ENCODE assay signal across 12 mouse cellular contexts in genomic region chr13:93936455-93936854, GRCm38 (mm10).
DNase-seq lines count a peak whose midpoint lies in the region; ATAC-seq and TF ChIP-seq lines count a peak whose summit lies in the region.
"Had no signal": no experiment of that assay in that cellular context is flagged by ENCODE, and none has a peak within 500 bp of the region (broad histone marks: within the 10 kb centered on the region; RNA-seq: fewer than 3 reads in every experiment).

No protein-coding gene starts in this region.

- H3K4me3 ChIP-seq in hindbrain, postnatal 0 days (ENCODE audit: low read length), result no peak overlapping the region
- no peak overlapping the region for H3K4me3 ChIP-seq in hindbrain, embryonic 10.5 days
- H3K4me3 ChIP-seq in intestine, postnatal 0 days (ENCODE audit: low read depth, low read length), result no peak overlapping the region
- H3K4me3 ChIP-seq: midbrain, embryonic 12.5 days; neural tube, embryonic 15.5 days had no signal

- no peaks in the 10 kb centered on the region for H3K36me3 ChIP-seq in hindbrain, postnatal 0 days (ENCODE audit: insufficient read depth, low read length)
- H3K36me3 ChIP-seq in hindbrain, embryonic 10.5 days, result no peaks in the 10 kb centered on the region
- no peaks in the 10 kb centered on the region for H3K36me3 ChIP-seq in intestine, postnatal 0 days (ENCODE audit: control insufficient read depth, insufficient read depth)
- H3K36me3 ChIP-seq: midbrain, embryonic 12.5 days; neural tube, embryonic 15.5 days had no signal

- 45% methylated on average over 6 of the region's 6 CpGs for WGBS in hindbrain, postnatal 0 days
- WGBS in hindbrain, embryonic 10.5 days, result 92% methylated on average over 6 of the region's 6 CpGs
- 68% methylated on average over 6 of the region's 6 CpGs for WGBS in intestine, postnatal 0 days

- H3K4me1 ChIP-seq in hindbrain, postnatal 0 days (ENCODE audit: insufficient read depth, low read length), result no peaks in the 10 kb centered on the region
- peaks cover 10% of the 10 kb centered on the region for H3K4me1 ChIP-seq in hindbrain, embryonic 10.5 days (replicated peaks)
- no peaks in the 10 kb centered on the region for H3K4me1 ChIP-seq in intestine, postnatal 0 days (replicated peaks; ENCODE audit: control insufficient read depth, insufficient read depth, low read length)
- H3K4me1 ChIP-seq: midbrain, embryonic 12.5 days had no signal

- peak; percentile 58 for ATAC-seq in hindbrain, postnatal 0 days
- no peak for ATAC-seq in intestine, postnatal 0 days
- no peak for ATAC-seq in erythroblast, adult 5-6 weeks (replicated peaks; ENCODE audit: low FRiP score, poor library complexity, severe bottlenecking)

- no peak overlapping the region for H3K4me2 ChIP-seq in hindbrain, postnatal 0 days (ENCODE audit: low read depth, low read length)
- no peak overlapping the region for H3K4me2 ChIP-seq in intestine, postnatal 0 days (replicated peaks; ENCODE audit: low read depth)
- H3K4me2 ChIP-seq: midbrain, embryonic 12.5 days; neural tube, embryonic 15.5 days had no signal

- no peaks in the 10 kb centered on the region for H3K9me3 ChIP-seq in hindbrain, postnatal 0 days (ENCODE audit: low read length)
- H3K9me3 ChIP-seq in hindbrain, embryonic 10.5 days, result no peaks in the 10 kb centered on the region
- H3K9me3 ChIP-seq in intestine, postnatal 0 days (ENCODE audit: control insufficient read depth), result no peaks in the 10 kb centered on the region
- H3K9me3 ChIP-seq: midbrain, embryonic 12.5 days; neural tube, embryonic 15.5 days had no signal

- peak; percentile 79 for DNase-seq in hindbrain, postnatal 0 days (ENCODE audit: low spot score)
- no peak for DNase-seq in hindbrain, embryonic 10.5 days (ENCODE audit: low spot score)
- DNase-seq in 3T3-L1 (ENCODE audit: low read depth, low spot score), result peak; percentile 33
- peak; percentile 67 for DNase-seq in adrenal gland, postnatal 14 days
- DNase-seq in cerebellum, postnatal 10 days, result peak; percentile 93 to 94
- no peak for DNase-seq in frontal cortex, postnatal 36 days (ENCODE audit: low spot score in 2 of 2)
- DNase-seq: embryo, embryonic 11 days; thymus, adult 2 months had no signal

- TF ChIP-seq CTCF in hindbrain, postnatal 0 days (IDR thresholded peaks at IDR 0.05; ENCODE audit: low read depth), result no peak
- no peak for TF ChIP-seq CTCF in intestine, postnatal 0 days (IDR thresholded peaks at IDR 0.05; ENCODE audit: low read depth)

- H3K27ac ChIP-seq in hindbrain, postnatal 0 days, result no peak overlapping the region
- H3K27ac ChIP-seq in hindbrain, embryonic 10.5 days, result no peak overlapping the region
- H3K27ac ChIP-seq in intestine, postnatal 0 days (ENCODE audit: low read depth, low read length), result no peak overlapping the region
- H3K27ac ChIP-seq: midbrain, embryonic 12.5 days; neural tube, embryonic 15.5 days had no signal

- no peaks in the 10 kb centered on the region for H3K27me3 ChIP-seq in hindbrain, postnatal 0 days (ENCODE audit: insufficient read depth, low read length)
- H3K27me3 ChIP-seq in hindbrain, embryonic 10.5 days (ENCODE audit: insufficient read depth, poor library complexity, severe bottlenecking), result no peaks in the 10 kb centered on the region
- H3K27me3 ChIP-seq in intestine, postnatal 0 days (replicated peaks; ENCODE audit: control insufficient read depth, insufficient read depth, low read length), result no peaks in the 10 kb centered on the region
- H3K27me3 ChIP-seq: midbrain, embryonic 12.5 days; neural tube, embryonic 15.5 days had no signal

- H3K9ac ChIP-seq in hindbrain, postnatal 0 days (replicated peaks; ENCODE audit: low read length), result no peak overlapping the region
- H3K9ac ChIP-seq in intestine, postnatal 0 days (ENCODE audit: low read depth, low read length), result no peak overlapping the region
- H3K9ac ChIP-seq: midbrain, embryonic 12.5 days; neural tube, embryonic 15.5 days had no signal

Comparison
In these comparisons a context has a peak if more than half of its experiments do, and no peak if none do; other contexts are left out.
1. DNase-seq: peak in hindbrain, postnatal 0 days (single experiment), 3T3-L1 (single experiment), adrenal gland, postnatal 14 days (single experiment) and cerebellum, postnatal 10 days (2 of 2); none in hindbrain, embryonic 10.5 days (single experiment) and frontal cortex, postnatal 36 days (0 of 2).